Mouse (Mus musculus) ovary, adult 10 weeks (tissue): ENCODE results near the gene Samt1. TPM values are rescaled to one million over a fixed set of nuclear protein-coding genes. Genes with fewer than 3 reads are reported as not detected.

ENCODE experiments used
- polyA plus RNA-seq: library from polyadenylated mRNA; stranded (reverse); fragments of 350-450 nt; fragmentation: Illumina TruSeq; extraction: RNeasy Lipid Tissue Mini Kit (QIAGEN cat#74804); gene quantifications from one replicate; pipeline ENCODE4 v1.2.3, GENCODE M21; 2014

Gene Samt1
- not detected for polyA plus RNA-seq

DNA sequence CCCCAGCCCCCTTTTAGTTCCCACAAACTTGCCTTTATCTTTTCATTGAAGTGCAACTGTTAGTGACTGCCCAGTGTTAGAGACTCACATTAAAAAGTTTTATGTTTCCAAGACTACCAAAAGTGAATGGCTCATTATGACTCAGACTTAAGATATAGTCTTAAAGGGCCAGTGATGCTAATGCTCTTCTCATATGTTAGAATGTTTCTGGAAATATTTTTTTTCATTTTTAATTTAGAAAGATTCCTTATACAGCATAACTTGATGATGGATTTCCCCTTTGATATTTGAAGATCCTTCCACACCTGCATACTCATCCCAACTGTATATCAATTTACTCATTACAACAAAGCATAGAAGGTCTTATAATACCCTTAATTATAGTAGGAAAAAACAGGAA is at the start of gene Samt1:
Gene Samt1, minus strand, starts transcription at position 101 of the 400 bp plus-strand sequence.

DNA sequence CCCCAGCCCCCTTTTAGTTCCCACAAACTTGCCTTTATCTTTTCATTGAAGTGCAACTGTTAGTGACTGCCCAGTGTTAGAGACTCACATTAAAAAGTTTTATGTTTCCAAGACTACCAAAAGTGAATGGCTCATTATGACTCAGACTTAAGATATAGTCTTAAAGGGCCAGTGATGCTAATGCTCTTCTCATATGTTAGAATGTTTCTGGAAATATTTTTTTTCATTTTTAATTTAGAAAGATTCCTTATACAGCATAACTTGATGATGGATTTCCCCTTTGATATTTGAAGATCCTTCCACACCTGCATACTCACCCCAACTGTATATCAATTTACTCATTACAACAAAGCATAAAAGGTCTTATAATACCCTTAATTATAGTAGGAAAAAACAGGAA is 42.5 kb upstream of the Samt1 start, which contains the start of gene Gm10057:
Gene Gm10057, minus strand, starts transcription at position 101 of the 400 bp plus-strand sequence.

GRCm38 (mm10) chrX:154033727-154034126 is 21.3 kb upstream of the Samt1 start, which contains the start of gene 4921511M17Rik:
Gene 4921511M17Rik (minus strand): TSS chrX:154033827.

Other genes with a start within 250 kb of the Samt1 start
- 70.6 TPM for gene Spin2c, start 180.4 kb downstream of the Samt1 start, polyA plus RNA-seq
- gene 4921511M17Rik, start 21.2 kb upstream of the Samt1 start, polyA plus RNA-seq, result not detected
- gene Gm10057, start 42.4 kb upstream of the Samt1 start, polyA plus RNA-seq, result not detected
- gene Gm15140, start 108.0 kb upstream of the Samt1 start, polyA plus RNA-seq, result not detected